Mouse (Mus musculus) left cerebral cortex, postnatal 10 days (tissue): ENCODE measurements around the gene Asb10. TPM values are rescaled to one million over a fixed set of nuclear protein-coding genes. Genes with fewer than 3 reads are reported as not detected.
"Not testable (repeated sequence)": the region's sequence is repeated elsewhere in the genome, so short reads cannot be mapped to it uniquely, and the experiment has no call there.

Source experiments
- DNase-seq, 2 experiments: peaks; one replicate each; pipeline ENCODE4 v3.0.0; 2021 to 2022; ENCODE audit warnings: low spot score in 2 of 2, mixed read lengths in 1 of 2; ENCODE audit errors: extremely low spot score in 1 of 2
- intact Hi-C: fragments of 180-260 bp; cut with DNase I; formaldehyde crosslinking; loops from one replicate; pipeline ENCODE4 v1.15.1; 2025
- total RNA-seq, 2 experiments: library from RNA; stranded (reverse); gene quantifications; 2 replicates each; pipeline ENCODE4 v1.2.3; 2021

Gene Asb10
- total RNA-seq = under 1 TPM; 0.24 to 0.45 TPM

GRCm38 (mm10) chr5:24540387-24541143 is at the start of gene Asb10:
Gene Asb10 (minus strand): TSS chr5:24540978.
- intact Hi-C loops = no loop called here
- peak; percentile 38 to 81 for DNase-seq

- intact Hi-C loops = no loop called here
- no peak for DNase-seq
These were observed 49.0 kb upstream of the Asb10 start for GRCm38 (mm10) chr5:24589511-24590500.

DNA sequence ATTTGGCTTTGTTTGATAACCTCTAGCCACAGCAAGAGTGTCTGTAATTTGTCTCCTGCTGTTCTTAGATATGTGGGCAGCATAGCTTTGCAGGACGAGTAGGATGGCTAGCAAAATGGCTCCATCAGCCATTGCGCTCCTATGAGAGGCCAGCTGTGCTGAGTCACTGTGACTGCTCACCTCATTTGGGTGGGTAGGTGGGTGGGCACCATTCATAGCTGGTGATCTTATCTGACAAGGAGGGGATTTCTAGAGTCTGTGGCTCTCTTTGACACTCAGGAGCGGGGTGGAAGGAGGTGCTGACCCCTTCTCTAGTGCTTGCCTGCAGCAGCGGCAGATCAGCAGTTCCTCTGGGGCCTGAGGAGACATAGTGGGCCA is 46.4 kb upstream of the Asb10 start:
- intact Hi-C loops = no loop called here
- no peak for DNase-seq

GRCm38 (mm10) chr5:24586547-24587199 is 45.9 kb upstream of the Asb10 start, which contains the start of gene Chpf2:
Gene Chpf2 (plus strand): TSS chr5:24586741.
- DNase-seq = peak; percentile 72 to 92
- intact Hi-C loops = no loop called here

GRCm38 (mm10) chr5:24586106-24586505 is 45.3 kb upstream of the Asb10 start:
- no peak for DNase-seq
- intact Hi-C loops = no loop called here

- no peak for DNase-seq
- intact Hi-C loops = no loop called here
These were observed 37.6 kb upstream of the Asb10 start for GRCm38 (mm10) chr5:24578109-24578963.

- intact Hi-C loops = no loop called here
- peak; percentile 100 for DNase-seq
These were observed 36.6 kb upstream of the Asb10 start, which contains the start of gene Abcf2 for GRCm38 (mm10) chr5:24577183-24577929. Gene Abcf2 (minus strand): TSS chr5:24577467.

DNA sequence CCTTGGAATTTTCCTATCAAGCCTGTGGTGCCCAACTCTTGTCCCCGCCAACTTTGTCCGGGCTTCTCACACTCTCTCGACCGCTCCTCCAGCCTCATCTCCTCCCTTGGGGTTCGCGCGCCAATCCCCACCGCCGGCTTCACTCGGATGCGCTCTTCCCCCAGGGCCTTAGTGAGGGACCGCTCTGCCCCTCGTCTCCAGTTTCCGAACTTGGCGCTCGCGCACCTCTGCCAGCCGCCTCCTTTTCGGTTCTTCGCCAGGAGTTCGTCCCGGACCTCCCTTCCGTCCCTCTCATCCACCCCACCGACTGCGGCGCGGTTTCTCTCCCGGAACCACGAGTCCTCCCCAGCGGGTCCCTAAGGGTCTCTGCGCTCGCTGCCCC is 36.0 kb upstream of the Asb10 start:
- intact Hi-C loops = no loop called here
- peak in 1 of 2 experiments; percentile 67 for DNase-seq

- intact Hi-C loops = no loop called here
- no peak for DNase-seq
These were observed 35.2 kb upstream of the Asb10 start for GRCm38 (mm10) chr5:24575948-24576347.

GRCm38 (mm10) chr5:24556709-24557108 is 15.9 kb upstream of the Asb10 start, which contains the start of gene 4931409K22Rik:
Gene 4931409K22Rik (minus strand): TSS chr5:24556809.
- intact Hi-C loops = no loop called here
- no peak for DNase-seq

DNA sequence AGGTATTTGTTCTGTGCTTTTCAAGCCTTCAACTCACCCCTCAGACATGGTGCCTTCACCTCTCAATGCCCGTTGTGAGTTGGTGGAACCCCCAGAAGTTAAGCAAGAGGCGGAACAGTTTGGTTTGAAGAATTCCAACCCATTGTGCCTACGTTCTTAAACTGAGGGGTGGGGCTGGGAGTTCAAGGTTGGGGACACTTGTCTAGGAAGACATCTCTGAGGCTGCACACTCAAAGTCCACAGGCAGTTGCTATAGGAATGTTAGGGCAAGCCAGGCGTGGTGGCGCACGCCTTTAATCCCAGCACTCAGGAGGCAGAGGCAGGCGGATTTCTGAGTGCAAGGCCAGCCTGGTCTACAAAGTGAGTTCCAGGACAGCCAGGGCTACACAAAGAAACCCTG is 14.6 kb upstream of the Asb10 start:
- DNase-seq, intact Hi-C loops: not testable (repeated sequence)

- intact Hi-C loops = no loop called here
- DNase-seq = no peak
These were observed 13.0 kb upstream of the Asb10 start for GRCm38 (mm10) chr5:24553621-24554244.

- intact Hi-C loops = no loop called here
These were observed 10.5 kb upstream of the Asb10 start for GRCm38 (mm10) chr5:24551317-24551688.

GRCm38 (mm10) chr5:24550598-24551316 is 10.0 kb upstream of the Asb10 start:
- intact Hi-C loops = no loop called here
- DNase-seq = peak; percentile 58 to 78

More at GRCm38 (mm10) chr5:24551317-24551688, 10.5 kb upstream of the Asb10 start:
- no peak for DNase-seq

GRCm38 (mm10) chr5:24542643-24543042 is 1.9 kb upstream of the Asb10 start:
- intact Hi-C loops = no loop called here
- DNase-seq = no peak

DNA sequence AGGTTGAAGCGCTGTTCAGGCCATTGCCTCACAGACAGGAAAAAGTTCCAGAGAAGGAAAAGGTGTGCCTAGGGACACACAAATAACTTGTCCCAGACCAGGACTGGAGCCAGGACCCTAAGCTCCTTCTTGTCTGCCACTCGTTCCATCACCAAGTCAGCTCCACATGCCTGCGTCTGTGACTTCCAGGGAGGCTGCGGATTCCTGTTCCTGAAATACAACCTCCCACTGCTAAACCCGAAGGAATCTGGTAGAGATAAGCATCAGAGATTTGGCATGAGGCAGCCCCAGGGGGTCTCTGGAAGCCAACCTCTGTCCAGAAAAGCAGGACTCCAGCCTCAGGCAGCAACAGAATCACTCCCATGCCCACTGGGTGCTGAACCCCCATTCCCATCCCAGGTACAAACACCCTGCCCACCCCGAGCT is 379 bp upstream of the Asb10 start:
- no peak for DNase-seq
- intact Hi-C loops = no loop called here
